Mouse (Mus musculus) cortical plate, adult 2 months (tissue): Measurements from ENCODE around the gene A4galt. TPM values are rescaled to one million over a fixed set of nuclear protein-coding genes. Genes with fewer than 3 reads are reported as not detected.

ENCODE experiments used
- H3K27ac ChIP-seq: fragments of 200-500 bp; 2 replicates; pipeline ENCODE4 v1.5.1; 2012; ENCODE audit warnings: low read length, control low read depth, inconsistent platforms; ENCODE audit not compliant: insufficient read depth
- H3K4me1 ChIP-seq: fragments of 200-500 bp; 2 replicates; pipeline ENCODE4 v1.6.1; 2011; ENCODE audit warnings: low read length; ENCODE audit not compliant: control insufficient read depth, insufficient read depth
- H3K4me3 ChIP-seq: fragments of 200-500 bp; 2 replicates; pipeline ENCODE4 v1.5.1; 2011; ENCODE audit warnings: mild to moderate bottlenecking, low read length, control low read depth; ENCODE audit not compliant: insufficient read depth
- CTCF ChIP-seq: fragments of 200-500 bp; IDR thresholded peaks from 2 replicates; pipeline ENCODE4 v1.5.1; 2011; ENCODE audit warnings: mild to moderate bottlenecking, control low read depth, low read length; ENCODE audit not compliant: insufficient read depth; ENCODE audit errors: extremely low read depth
- POLR2A ChIP-seq: fragments of 200-500 bp; IDR thresholded peaks from 2 replicates; pipeline ENCODE4 v1.6.1; 2011; ENCODE audit warnings: mild to moderate bottlenecking, low read length, control low read depth; ENCODE audit not compliant: insufficient read depth; ENCODE audit errors: extremely low read depth
- polyA plus RNA-seq: library from polyadenylated mRNA; depleted of rRNA; stranded (reverse); fragments of >200 nt; gene quantifications from 2 replicates; pipeline ENCODE4 v1.2.3, GENCODE M21; 2012; rRNA removed

Gene A4galt
- polyA plus RNA-seq: 4.6 and 4.7 TPM in 2 replicates

DNA sequence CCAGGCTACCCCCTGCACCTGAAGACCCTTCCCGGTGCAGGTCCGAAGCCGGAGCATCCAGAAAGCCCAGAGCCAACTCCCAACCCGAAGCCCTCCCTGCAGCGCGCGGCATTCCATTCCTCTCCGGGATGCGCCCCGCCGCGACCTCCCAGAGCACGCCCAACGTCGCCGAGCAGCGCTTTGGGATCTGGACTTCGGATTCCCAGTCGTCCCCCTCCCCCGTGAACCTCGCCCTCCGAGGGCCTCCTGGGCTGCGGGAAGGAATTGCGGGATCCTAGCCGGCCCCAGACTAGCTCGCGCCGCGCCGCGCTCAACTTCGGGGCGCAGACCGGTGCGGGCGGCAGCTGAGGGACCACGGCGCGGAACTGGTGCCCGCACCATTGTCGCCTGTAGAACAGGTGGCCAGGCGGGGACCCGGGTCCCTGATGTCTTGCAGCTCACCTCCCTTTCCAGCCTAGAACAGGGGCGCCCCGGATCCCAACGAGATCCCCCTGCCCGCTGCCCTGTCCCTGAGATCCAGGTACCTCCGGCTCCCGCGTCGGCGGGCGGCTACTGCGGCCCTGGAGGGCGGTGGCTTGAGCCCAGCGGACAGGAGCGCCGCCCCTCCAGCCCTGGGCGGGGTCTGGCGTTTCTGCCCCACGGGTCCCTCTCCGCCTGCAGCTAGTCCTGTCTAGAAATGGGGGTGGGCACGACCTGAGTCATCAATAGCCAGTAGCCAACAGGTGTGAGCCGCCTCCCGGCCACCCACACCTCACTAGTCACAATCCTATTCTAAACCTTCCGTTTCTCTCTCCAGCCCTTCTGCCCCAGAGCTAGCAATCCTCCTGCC, at the start of gene A4galt:
Gene A4galt, minus strand, starts transcription at position 599 of the 829 bp plus-strand sequence.
- Histone ChIP-seq H3K4me3 (peak within 1 kb of the TSS; percentile 21), H3K27ac (no peak within 1 kb of the TSS; the same call in 1 of the 2 replicates), H3K4me1 (no peaks in the 10 kb centered on the region)
- TF ChIP-seq POLR2A: 0 out of 2 replicates have a peak, but pooled peaks have one; percentile 17
- no peak for TF ChIP-seq CTCF

DNA sequence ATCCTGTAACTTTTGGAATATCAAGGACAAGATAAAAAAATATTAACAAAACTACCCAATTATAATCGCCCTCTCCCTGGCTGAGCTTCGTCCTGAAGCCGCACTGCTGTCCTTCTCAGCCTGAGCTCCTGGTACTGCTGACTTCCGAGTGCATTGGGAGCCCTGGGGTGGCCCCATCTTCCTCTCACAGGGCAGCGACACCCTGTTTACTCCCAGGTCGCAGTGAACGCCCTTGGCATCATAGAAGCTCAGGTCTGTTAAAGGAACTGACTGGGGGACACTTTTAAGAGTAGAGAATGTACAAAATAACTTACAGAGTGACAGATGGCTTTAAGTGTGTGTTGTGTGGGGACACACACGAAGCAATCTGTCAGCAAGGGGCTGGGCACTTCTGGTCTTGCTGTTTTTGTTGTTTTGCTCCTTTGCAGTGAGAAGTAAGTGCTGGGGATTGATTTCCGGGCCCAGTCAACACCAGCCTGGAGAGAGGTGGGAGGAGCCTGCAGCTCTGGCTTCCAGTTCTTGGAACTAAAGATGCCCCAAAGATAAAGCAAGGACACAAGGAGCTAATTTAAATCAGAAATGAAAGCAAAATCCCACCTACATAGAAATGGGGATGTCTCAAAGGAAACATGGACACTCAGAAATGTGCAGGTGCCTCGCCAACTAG, 48.5 kb upstream of the A4galt start:
- Histone ChIP-seq H3K4me3 (no peak overlapping the region), H3K27ac (no peak overlapping the region)

DNA sequence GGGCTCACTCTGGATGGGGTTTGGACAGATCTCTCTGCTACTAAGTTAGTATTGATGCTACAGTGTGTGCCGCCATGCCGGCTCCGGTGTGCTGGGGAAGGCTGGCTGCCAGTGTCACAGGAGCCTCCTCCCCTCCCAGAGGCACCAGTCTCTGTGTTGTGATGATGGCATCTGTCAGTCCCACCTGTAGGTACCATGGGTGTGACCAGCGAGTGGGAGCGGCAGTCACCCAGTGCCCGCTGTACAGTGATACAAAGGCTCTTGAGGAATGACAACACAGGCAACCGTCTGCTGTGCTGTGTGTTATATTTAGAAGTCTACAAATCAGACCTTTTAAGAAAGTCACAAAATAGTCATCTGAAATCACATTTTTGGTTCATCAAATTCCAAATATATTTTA, 47.9 kb upstream of the A4galt start:
- H3K27ac ChIP-seq: no peak overlapping the region
- TF ChIP-seq CTCF: no peak
- H3K4me3 ChIP-seq: no peak overlapping the region
- H3K4me1 ChIP-seq: no peaks in the 10 kb centered on the region

More for the DNA sequence above, 48.5 kb upstream of the A4galt start:
- no peaks in the 10 kb centered on the region for H3K4me1 ChIP-seq
- TF ChIP-seq POLR2A (no peak), CTCF (no peak)

DNA sequence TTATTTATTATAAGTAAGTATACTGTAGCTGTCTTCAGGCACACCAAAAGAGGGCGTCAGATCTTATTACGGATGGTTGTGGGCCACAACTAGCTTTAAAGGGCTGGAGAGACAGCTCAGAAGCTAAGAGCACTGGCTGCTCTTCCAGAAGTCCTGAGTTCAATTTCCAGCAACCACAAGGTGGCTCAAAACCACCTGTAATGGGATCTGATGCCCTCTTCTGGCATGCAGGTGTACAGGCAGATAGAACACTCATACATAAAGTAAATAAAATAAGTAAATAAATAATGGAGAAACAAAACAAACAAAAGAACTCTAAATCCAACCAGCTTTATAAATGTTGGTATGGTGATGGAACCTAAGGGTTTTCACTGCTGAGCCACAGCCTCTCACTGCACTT, 47.2 kb upstream of the A4galt start:
- Histone ChIP-seq H3K27ac (no peak overlapping the region), H3K4me1 (no peaks in the 10 kb centered on the region), H3K4me3 (no peak overlapping the region)
- no peak for TF ChIP-seq CTCF
- no peak for TF ChIP-seq POLR2A

DNA sequence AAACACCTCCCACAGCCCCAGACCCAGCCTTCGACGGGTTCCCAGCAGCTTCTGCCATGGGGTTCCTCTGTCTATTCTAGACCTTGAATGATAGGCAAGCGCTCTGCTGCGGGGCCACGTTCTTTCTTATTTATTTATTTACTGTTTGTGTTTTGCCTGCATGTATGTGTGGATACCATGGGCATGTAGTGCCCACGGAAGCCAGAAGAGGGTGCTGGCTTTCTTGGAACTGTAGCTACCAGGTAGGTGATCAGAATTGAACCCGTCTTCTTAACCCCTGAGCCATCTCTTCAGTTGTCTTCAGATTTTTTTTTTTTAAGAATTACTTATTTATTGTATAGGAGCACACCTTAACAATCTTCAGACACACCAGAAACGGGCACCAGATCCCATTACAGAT, 46.7 kb upstream of the A4galt start:
- no peak overlapping the region for H3K27ac ChIP-seq
- no peaks in the 10 kb centered on the region for H3K4me1 ChIP-seq
- TF ChIP-seq CTCF (no peak), POLR2A (no peak)
- H3K4me3 ChIP-seq: no peak overlapping the region

DNA sequence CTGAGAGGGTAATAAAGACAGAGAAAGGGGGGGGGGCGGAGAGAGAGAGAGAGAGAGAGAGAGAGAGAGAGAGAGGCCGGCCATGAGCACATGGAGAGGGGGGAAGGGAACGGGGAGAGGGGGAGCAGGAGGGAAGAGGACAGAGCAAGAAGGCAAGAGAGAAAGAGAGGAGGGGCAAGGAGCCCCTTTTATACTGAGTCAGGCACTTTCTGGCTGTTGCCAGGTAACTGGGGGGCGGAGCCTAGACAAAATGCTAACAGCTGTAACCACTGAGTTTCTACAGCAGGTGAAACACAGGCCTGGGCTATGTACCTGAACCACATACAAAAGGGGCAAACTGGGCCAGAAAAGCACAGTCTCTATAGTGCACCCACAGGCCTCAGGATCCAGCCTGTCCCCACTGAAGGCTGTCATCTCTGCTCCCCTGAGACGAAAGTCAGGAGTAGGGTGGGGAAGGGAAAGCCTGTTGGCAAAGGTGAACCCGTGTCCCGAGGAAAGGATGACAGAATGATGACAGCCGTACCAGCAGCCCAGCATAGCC, 45.3 kb upstream of the A4galt start:
- no peak for TF ChIP-seq POLR2A
- no peak for TF ChIP-seq CTCF
- Histone ChIP-seq H3K4me3 (no peak overlapping the region), H3K27ac (no peak overlapping the region), H3K4me1 (no peaks in the 10 kb centered on the region)

DNA sequence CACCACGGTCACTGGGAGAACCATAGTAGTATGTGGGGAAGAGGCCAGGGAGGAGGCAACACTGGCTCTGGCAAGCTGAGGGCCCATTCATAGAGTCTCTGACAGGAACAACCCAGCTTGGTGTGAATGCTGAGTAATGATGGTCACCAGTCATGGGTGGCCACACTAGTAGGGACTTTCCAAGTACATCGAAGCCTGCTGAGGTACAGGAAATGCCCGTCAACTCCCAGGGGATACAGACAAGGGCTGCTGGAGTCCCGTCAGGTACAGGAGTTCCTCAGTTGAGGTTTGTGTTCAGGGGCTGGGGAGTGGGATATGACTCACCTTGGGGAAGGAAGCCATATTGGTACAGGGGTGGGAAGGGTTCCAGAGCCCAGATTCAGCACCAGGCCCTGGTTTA, 44.5 kb upstream of the A4galt start:
- Histone ChIP-seq H3K4me3 (no peak overlapping the region), H3K27ac (no peak overlapping the region), H3K4me1 (no peaks in the 10 kb centered on the region)
- TF ChIP-seq CTCF (no peak), POLR2A (no peak)

DNA sequence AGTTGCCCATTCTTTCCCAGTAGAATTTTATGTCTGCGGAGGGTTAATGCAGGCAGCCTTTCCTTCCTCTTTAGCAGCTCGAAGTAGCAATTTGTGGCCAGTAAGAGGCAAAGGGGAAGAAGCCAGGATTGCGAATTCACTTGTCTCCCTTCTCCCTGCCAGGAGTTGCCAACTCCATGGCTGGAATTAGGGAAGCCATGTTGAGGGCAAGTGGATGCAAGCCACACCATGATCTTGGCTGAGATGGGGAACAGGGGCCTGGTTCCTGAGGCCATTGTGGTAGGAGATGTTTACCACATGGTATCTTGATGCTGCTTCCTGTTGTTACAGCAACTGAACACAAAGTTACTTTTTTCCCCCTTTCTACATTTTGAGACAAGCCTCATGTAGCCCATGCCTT, 43.4 kb upstream of the A4galt start:
- H3K4me1 ChIP-seq: no peaks in the 10 kb centered on the region
- no peak overlapping the region for H3K27ac ChIP-seq
- no peak for TF ChIP-seq POLR2A
- no peak for TF ChIP-seq CTCF
- H3K4me3 ChIP-seq: no peak overlapping the region

DNA sequence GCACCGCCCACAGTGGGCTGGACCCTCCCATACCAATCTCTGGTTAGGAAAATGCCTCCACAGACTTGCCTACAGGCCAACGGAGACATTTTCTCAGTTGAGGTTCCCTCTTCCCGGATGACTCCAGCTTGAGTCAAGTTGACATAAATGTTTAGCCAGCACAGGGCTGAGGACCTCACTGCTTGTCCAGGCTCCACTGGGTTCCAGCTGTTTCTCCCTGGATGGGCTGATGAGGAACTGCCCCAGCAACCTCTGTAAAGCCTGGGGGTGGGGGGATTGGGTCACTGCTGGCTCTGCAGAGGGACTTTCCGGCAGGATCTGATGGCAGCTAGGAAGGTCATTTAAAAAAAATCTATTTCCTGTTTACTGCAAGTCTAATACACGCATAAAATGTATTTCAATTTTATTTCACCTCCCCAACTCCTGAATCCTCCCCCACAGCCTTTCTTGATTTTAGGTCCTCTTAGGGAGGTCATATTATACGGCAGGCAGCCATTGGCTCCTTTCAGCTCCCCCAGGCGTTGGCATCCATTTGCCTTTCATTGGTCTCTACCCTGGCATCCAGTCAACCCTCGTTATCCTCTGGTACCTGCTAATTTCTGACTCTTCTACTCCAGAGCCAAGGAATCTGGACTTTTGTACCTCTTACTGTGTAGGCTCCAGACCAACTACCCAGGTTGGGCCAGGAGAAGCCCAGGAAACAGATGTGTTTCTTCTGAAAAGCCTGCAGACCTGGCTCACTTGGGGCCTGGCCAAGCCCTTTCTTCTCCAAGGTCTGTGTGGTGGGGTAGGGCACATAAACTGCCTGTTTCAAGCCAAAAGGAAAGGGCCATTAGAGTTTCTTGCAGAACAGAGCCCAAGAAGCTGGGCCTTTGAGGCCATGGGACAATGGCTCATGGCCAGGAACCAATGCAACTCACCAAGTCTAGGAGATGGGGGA, 42.4 kb upstream of the A4galt start:
- Histone ChIP-seq H3K4me1 (no peaks in the 10 kb centered on the region), H3K27ac (no peak overlapping the region), H3K4me3 (no peak overlapping the region)
- TF ChIP-seq POLR2A (no peak), CTCF (no peak)
